Mouse (Mus musculus) spleen, postnatal 14 days (tissue): Measurements from ENCODE around the gene Clock.
A peak's percentile ranks its signal among the peaks of the same experiment; 100 is the strongest.

Source experiments
- DNase-seq, 2 experiments: peaks; one replicate each; pipeline ENCODE4 v3.0.0; 2021 to 2022; ENCODE audit warnings: low spot score in 2 of 2

Clock gene

DNA sequence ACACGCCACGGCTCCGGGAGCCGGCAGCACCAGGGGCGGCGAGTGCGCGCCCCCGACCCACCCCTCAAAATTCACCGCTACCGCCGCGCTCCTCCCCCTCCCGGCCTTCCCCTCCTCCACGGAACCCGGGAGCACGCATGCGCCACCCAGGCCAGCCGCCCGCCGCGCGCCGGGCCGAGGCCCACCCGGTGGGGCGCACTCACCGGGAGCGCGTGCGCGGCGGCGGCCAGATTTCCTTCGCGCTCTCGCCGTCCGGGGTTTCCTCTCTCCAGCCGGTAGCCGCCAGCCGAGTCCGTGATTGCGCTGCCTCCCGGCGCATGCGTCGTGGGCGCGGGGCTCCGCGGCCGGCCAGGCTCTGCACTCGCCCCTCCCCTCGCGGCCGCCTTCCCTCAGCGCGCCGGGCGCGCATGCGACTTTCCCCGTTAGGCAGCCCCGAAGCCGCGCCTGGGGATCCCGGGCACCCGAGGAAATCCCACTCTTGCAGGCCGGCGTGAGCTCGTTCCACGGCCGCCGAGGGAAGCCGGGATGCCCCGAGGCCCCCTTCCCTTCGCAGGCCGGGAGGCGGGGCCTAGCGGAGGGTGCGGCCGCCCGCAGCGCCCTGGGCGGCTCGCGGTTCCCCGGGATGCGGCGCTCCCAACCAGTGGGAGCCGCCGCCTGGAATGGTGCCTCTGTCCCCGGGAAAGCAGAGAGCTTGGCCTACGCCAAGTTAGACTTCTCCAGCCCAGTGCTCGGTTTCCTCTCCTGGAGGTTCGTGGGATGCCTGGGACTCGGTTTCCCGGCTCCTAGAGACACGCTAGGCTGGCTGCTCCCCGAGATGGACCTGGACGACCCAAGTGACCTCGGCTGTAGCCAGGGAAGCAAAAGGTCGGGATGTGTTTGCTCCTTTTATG lies at the start of gene Clock:
Gene Clock, minus strand, starts transcription at position 341 of the 890 bp plus-strand sequence.
- peak; percentile 58 to 70 for DNase-seq

GRCm38 (mm10) chr5:76351953-76352611 lies 47.5 kb upstream of the Clock start:
- no peak for DNase-seq

GRCm38 (mm10) chr5:76351537-76351936 lies 46.9 kb upstream of the Clock start:
- no peak for DNase-seq

- DNase-seq, result no peak
These were observed 41.5 kb upstream of the Clock start for GRCm38 (mm10) chr5:76346137-76346536.

GRCm38 (mm10) chr5:76340931-76341330 lies 36.3 kb upstream of the Clock start:
- DNase-seq, result no peak

DNA sequence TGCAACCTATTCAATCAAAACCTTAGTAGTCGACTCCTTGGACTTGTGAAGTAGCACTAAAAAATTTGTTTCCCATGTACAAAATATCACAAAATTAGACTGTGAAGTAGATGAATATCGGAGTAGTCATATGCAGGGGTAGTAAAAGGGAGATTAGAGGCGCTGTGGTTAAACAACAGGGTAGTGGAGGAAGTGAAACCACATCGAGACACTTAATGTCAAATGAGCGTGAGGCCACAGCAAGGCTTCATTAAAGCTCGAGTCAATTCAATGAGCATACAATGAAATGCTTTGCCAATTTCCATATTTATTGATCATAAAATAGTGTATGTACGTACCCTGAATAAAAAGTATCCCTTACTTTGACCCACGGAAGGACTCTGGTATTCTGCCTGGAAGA lies 32.5 kb upstream of the Clock start:
- no peak for DNase-seq

GRCm38 (mm10) chr5:76333833-76334232 lies 29.2 kb upstream of the Clock start:
- no peak for DNase-seq

- no peak for DNase-seq
These were observed 26.4 kb upstream of the Clock start, which contains the start of gene Pdcl2 for GRCm38 (mm10) chr5:76330953-76331352. TSS of gene Pdcl2 (minus strand) at chr5:76331156.

- DNase-seq, result no peak
These were observed 22.7 kb upstream of the Clock start for GRCm38 (mm10) chr5:76327296-76327695.

DNA sequence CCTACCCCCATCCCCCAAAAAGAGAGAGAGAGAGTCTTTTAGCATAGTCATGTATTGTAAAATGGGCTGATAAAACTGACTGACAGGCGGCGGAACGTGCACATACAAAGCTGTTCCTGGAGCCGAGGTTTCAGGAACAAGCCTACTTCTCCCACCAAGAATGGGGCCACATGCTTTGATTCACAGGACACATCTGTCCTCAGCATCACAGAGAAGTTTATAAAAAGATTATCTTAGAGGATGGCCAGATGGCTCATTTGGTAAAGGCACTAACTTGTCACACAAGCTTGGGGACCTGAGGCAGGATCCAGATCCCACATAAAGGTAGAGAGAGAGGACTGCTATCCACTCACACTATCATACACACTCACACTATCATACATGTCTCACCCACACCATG lies 20.5 kb upstream of the Clock start:
- no peak for DNase-seq

GRCm38 (mm10) chr5:76321249-76322196 lies 16.9 kb upstream of the Clock start:
- DNase-seq, result no peak

DNA sequence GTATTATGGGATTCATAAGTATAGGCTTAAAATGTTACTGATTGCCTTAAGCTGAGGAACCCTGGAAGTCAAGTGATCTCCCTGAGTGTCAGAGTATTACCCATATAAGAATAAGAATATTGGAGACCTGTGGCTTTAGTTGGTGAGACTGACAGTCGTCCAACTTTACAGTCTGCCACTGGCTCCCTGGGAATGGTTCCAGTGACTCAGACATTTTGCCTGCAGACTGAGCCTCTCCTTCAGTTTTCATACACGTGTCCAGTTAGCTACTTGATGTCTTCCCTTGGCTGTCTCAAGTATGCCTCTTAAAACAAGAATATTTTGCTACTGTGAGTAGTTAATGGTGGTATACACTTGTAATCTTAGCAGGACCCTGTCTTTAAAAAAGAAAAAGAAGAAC lies 3.6 kb upstream of the Clock start:
- DNase-seq, result no peak

GRCm38 (mm10) chr5:76306261-76306660 lies 1.7 kb upstream of the Clock start:
- no peak for DNase-seq

DNA sequence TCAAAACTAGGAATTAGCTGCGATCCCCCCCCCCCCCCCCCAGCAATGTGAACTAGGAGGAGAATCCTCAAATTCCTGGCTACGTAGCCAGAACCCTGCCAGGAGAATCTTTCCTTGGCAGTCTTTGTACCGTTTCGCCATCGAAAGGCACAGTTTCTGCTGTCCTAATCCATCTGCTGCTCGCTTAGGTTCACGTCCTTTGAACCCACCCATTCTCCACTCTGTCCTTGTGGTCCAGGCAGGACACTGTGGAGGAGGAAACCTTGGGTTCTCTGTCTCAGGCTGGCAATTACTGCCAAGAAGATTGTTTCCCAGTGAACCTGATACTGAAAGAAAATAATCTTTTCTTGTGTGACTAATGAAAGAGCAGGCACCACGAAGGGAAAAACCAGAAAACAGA lies 1.0 kb upstream of the Clock start:
- no peak for DNase-seq

DNA sequence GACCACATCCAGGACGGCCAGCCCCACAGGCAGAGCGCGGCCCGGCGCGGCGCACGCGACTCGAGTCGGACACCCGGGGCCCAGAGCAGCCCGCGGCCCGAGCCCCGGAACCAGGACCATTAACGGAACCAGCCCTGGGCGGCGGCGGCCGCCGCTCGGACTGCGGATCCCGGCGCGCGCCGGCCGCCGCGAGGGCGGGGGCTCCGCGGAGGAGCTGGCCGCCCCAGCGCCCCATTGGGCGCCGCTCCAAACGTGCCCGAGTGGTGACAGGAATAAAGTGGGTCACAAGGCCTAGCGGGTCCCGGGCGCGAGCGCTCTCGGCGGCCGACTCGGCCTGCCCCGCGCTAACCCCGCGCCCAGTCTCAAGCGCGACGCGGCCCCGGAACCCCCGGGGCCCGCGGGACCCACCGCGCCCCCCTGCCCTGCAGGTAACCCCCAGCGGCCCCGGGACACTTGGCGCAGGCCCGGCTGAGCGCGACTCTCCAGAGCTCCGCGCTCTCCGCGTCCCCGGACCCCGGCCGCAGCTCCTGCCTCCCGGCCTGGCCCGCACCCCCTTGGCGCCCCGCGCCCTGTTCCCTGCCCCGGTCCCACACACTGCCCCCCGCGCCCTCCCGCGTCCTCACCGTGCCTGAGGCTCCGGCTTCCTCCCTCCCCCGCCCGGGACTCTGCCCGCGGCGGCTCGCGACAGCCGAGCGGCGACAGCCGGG lies 694 bp downstream of the Clock start:
- DNase-seq, result peak; percentile 30 to 36

DNA sequence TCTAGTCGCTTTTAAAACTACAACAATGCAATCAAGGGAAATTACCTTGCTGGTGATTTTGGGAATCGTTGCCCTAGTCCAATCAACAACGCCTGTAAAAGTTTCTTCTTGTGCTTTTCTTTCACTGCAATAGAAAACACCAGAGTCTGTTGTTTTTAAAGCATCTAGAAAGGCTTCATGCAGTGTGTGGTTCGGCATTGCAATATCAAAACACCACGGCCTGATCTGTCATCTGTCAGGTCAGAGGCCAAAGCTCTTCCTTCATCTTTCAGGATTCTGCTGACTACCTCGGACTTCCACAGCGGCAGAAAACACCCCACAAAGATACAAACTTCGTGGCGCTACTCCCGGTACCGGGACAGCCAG lies 1.2 kb downstream of the Clock start:
- DNase-seq, result no peak

DNA sequence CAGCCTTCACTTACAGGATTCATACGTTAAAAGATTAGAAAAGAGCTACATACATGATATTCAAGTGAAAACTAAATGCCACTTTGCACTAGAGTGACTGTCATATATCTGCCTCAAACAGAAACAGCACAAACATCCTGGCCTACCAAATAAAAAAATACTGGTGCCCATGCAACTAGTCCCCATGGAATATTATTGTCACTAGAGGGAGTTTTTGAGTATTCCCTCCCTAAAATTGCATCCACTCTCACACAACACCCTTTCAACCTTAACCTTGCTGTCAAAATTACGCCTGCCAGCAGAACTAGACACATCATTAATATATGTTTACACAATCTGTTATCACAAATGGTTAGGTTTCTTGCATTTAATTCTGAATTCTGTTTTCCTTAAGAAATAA lies 2.6 kb downstream of the Clock start:
- no peak for DNase-seq

DNA sequence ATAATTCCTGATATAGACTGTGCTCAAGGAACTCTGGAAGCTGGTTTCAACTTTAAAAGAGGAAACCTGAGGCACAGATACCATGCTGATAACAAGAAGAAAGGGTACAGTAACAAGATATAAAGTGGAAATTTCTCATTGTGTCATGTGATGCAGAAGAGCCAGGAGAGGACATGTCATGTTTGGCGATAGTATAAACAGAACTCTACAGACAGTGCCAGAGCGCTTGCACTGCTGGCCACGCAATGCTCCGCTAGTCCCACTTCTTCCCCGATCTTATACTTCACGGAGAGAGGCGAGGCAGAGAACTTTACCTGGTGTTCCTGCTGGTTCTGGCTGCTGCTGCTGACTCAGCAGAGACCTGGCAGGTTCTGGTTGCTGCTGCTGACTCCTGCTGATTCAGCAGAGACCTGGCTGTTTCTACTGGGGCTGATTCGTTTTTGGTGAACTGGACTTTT lies 15.3 kb downstream of the Clock start:
- no peak for DNase-seq

GRCm38 (mm10) chr5:76288256-76288655 lies 16.3 kb downstream of the Clock start:
- no peak for DNase-seq

DNA sequence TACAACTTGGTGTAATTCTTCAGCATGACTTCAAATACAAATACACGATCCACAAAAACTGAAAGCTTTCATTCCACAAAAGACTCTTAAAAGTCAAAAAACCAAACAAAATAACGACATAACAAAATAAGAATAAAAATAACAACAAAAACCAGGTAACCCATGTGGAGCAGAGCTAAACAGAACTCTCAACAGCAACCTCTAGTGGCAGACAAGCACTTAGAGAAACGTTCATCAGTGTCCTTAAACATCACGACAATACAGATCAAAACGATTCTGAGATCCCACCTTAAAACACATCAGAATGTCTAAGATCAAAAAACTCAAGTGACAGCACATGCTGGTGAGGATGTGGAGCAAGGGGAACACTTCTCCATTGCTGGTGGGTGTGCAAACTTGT lies 17.5 kb downstream of the Clock start:
- no peak for DNase-seq

GRCm38 (mm10) chr5:76285699-76286098 lies 18.9 kb downstream of the Clock start:
- DNase-seq, result no peak
